Mouse (Mus musculus): ENCODE measurements at regions not wholly inside any gene's neighbourhood (a gene's known extent, or its start where the extent isn't known, plus 50 kb on each side); places are given as distances from the start of the nearest gene placed in this dataset.

- intact Hi-C loops (cut with DNase I): no loop called here
- DNase-seq: no peak
Measured at GRCm38 (mm10) chr2:178704510-178704909, 274.2 kb downstream of the Cdh26 start.

GRCm38 (mm10) chr2:178708649-178709048 lies 278.3 kb downstream of the Cdh26 start:
- DNase-seq: no peak
- intact Hi-C loops (cut with DNase I): no loop called here

GRCm38 (mm10) chr2:178709192-178709881 lies 279.0 kb downstream of the Cdh26 start:
- intact Hi-C loops (cut with DNase I): no loop called here
- DNase-seq: no peak

GRCm38 (mm10) chr2:178710001-178710400 lies 279.7 kb downstream of the Cdh26 start:
- no peak for DNase-seq
- intact Hi-C loops (cut with DNase I): no loop called here

DNA sequence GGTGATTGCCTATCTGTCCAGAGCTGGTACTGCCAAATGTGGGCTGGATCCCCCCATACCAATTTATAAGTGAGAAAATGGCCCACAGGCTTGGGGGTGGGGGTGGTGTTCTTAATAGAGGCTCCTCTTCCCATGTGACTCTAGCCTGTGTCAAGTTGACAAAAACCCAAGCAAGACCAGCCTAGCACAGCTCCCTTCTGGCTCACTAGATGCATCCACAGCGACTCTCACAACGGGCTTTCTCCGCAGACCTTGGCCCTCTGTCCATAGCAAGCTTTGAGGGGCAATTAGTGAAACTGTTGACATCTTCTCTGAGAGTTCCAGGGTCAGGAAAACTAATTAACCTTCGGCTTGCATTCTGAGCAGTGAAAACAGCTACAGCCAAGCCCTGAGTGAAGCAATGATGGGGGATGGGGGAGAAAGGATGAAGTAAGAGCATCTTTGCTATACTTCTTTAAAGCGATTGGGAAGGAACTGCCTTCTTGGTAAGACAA lies 281.3 kb downstream of the Cdh26 start:
- intact Hi-C loops (cut with DNase I): no loop called here
- DNase-seq: no peak

DNA sequence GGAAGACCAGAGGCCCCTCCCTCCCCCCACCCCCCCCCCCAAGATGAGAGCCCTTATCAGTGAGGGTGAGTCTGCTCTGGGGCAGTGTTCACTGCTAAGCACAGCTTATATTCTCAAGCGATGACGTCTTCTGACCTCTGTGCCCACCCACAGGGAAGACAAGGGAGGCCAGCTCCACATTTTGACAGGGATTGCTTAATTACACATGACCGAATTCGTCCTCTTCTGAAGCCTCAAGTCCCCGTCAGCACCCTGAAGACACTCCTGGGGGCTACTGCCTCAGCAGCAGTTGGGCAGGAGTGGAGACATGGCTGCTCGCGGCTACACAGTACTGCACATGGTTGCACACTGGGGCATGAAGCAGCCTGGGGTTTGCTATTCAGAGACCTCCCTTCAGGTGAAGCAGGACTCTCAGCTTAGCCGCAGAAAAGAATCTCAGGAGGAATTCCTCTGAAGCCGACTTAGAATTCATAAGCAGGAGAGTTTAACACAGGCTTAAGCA lies 282.1 kb downstream of the Cdh26 start:
- no peak for DNase-seq

GRCm38 (mm10) chr2:178715500-178716245 lies 285.3 kb downstream of the Cdh26 start:
- intact Hi-C loops (cut with DNase I): no loop called here

More for the DNA sequence above, 282.1 kb downstream of the Cdh26 start:
- intact Hi-C loops (cut with DNase I): no loop called here

DNA sequence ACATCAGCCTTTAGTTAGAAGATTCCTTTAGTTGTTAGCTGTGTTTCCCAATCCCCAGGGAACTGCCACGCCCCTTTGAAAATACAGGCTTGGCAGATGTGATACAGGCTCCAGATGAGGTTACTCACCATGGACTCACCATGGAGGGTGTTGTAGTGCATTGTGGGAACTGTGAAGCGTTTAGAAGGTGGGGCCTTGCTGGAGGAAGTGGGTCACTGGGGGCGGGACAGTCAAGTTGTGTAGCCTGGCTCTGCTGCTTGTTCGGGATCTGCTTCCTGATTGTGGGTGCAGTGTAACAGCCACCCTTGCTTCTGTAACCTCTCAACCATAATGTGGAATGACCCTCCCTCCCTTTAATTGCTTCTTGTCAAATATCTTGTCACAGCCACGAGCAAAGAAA lies 287.7 kb downstream of the Cdh26 start:
- intact Hi-C loops (cut with DNase I): no loop called here

More at GRCm38 (mm10) chr2:178715500-178716245, 285.3 kb downstream of the Cdh26 start:
- no peak for DNase-seq

DNA sequence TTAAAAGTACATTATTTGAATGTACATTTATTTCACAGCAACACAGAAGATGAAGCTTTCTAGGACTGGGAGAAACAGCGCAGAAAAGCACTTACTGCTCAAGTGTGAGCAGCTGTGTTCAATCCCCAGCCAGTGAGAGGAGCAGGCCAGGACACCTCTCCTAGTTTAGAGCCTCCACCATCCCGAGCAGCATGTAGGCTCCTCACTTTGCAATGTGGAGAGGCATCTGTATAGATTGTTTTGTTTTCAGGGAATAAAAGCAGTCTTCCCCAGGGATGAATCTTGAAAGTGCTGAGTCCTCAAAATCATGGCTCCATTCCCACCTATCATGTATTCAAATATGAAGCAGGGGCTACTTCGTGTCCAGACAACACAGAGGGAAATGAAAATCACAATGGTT lies 293.1 kb downstream of the Cdh26 start:
- DNase-seq: no peak
- intact Hi-C loops (cut with DNase I): no loop called here

More for the DNA sequence above, 287.7 kb downstream of the Cdh26 start:
- DNase-seq: no peak

DNA sequence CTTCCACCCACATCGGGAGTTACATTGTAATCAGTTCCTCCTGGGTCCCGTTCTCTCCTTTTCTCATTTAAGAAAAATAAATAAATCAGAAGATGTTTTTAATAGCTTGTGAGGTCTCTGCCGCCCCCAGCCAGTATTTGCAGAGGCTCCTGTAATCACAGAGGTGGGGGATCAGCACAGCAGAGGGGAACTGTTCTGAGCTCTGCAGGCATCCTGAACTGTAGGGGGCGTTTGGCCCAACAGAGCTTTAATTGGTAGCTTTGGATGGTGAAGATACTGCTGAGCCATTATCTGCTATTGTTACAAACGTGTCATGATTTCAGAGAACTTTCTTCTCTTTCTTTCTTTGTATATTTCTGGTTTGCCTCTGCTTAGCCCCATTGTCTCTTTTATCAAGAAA lies 293.9 kb downstream of the Cdh26 start:
- intact Hi-C loops (cut with DNase I): no loop called here
- no peak for DNase-seq

GRCm38 (mm10) chr2:178727930-178728793 lies 297.8 kb downstream of the Cdh26 start:
- peak; percentile 17 for DNase-seq
- intact Hi-C loops (cut with DNase I): no loop called here

DNA sequence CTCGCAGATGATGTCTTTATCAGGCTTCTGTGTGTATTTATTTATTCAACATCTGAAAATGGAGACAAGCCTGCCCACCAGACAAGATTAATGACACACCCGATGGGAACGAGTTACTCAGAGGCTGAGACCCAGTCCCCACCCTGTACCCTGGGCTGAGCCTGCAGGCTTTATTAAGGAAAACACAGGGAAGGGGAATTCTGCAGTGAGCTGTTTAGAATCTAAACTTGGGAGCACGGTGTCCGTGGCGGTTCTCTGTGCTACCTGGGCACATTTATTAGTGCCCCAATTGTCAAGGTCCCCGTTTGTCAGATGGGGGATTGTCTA lies 298.4 kb downstream of the Cdh26 start:
- intact Hi-C loops (cut with DNase I): no loop called here
- no peak for DNase-seq

DNA sequence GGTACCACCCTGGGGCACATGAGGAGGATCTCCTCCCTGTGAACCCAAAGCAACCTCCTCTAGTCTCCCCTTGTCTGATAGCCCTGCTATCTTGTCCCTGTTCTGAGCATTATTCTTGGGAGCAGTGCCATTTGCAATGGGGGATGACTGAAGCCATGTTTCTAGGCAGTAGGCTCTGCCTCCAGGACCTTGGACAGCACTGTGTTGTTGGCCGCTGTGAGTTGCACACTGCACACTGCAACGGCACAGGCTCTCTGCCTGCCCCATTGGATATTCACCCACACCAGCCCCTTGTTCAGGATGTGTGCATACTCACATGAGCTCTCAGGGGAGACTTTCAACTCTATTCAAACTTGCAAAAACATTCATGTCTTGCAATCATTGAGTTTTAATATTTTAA lies 304.8 kb downstream of the Cdh26 start:
- DNase-seq: no peak
- intact Hi-C loops (cut with DNase I): no loop called here

DNA sequence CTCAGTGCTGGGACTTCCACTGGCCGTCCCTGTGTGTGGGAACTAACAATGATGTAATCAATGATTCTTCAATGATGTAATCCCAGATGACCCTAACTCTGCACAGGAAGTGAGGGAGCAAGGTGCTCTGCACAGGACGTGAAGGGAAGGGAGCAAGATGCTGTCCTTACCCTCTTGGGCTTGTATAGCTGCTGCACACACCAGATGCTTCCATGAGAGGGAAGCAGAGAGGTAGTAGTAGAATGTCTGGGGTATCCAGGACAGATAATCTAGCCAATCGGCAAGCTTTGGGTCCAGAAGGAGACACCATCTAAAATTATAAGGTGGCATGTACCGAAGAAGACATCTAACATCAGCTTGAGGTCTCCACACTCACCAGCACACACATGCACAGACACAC lies 314.3 kb downstream of the Cdh26 start:
- intact Hi-C loops (cut with DNase I): no loop called here
- DNase-seq: no peak

DNA sequence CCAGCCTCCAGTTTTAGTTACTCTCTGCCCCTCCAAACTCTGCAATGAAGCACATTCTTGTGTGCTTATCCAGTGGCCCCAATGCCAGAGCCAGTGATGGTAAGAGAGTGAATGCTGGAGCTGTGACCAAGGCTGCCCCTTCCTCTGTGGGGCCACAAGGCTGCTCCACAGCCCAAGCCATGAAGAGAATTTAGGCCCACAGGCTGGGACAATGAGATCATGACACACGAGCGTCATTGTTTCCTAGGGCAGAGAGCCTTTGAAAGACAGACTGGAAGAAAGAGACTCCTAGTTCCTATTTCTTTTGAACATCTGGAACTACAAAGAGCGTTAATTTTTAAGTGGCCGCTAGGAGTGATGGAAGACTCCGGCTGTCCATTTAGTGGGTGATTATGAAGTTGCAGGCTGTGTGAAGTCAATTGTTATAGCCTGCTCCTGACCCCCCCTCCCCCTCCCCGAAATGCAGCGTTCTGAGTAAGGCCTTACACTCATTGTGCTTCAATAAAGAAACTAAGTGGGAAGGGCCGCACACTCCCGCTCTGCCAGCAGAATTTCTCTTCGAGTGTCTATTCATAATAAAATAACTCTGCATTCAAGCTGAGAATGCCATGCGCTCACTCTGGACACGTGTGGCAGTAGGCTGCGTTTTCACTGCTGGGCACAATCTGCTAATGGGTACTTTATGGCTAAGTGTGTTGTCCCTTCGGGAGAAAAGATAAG lies 315.1 kb downstream of the Cdh26 start:
- no peak for DNase-seq
- intact Hi-C loops (cut with DNase I): no loop called here

- intact Hi-C loops (cut with DNase I): loop anchor here (10.0 kb wide), 1 partner anchor 694 kb away; the partner anchor contains the start of gene Cdh4
- DNase-seq: no peak
Measured at GRCm38 (mm10) chr2:178751247-178751646, 320.9 kb downstream of the Cdh26 start.

- intact Hi-C loops (cut with DNase I): loop anchor here (10.0 kb wide), 1 partner anchor 686 kb away; the partner anchor contains the start of gene Cdh4
- DNase-seq: peak; percentile 80
Measured at GRCm38 (mm10) chr2:178758366-178758765, 328.0 kb downstream of the Cdh26 start.

DNA sequence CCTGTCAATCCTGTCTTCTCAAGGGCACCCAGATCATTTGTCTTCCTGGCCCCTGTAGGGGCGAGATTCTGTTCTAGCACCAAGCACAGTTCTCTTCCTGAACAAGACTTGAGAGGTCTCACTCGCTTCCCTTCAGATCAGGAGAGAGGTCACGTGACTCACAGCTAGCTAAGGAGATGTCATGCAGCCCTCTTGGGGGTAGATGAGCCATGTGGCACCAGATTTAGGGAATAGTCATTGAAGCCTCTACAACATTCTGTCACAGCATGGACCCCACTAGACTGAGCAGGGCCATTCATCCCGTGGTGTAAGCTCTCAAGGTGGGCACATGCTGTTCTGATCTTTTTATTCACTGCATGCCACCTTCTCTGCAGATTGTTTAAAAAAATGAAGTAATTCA lies 338.2 kb downstream of the Cdh26 start:
- intact Hi-C loops (cut with DNase I): no loop called here
- DNase-seq: no peak

- intact Hi-C loops (cut with DNase I): no loop called here
- DNase-seq: peak; percentile 69
Measured at GRCm38 (mm10) chr2:178769001-178769400, 338.7 kb downstream of the Cdh26 start.

DNA sequence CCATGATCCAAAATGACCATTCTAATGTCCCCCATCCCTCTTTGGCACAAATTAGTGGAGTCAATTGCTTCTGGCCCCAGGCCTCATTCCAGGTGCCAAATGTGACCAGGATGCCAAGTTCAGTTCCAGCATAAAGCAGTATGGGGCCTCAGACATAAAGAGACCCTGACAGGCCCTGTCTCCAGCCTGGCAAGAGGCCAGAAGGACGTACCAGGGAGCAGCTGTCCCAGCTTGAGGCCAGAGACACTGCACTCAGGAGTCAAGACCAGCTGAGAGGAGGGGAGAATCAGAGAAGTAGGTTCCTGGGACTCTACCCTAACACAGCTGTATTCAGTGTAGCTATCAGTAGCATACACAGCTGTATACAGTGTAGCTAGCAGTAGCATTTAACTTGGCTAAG lies 341.1 kb downstream of the Cdh26 start:
- peak; percentile 95 for DNase-seq
- intact Hi-C loops (cut with DNase I): no loop called here
